Mouse (Mus musculus): ENCODE results near the gene Pla1a.

GRCm38 (mm10) chr16:38476312-38477240, 43.6 kb upstream of the Pla1a start:
- TF ChIP-seq GATA1 (IDR thresholded peaks at IDR 0.05; ENCODE audit: borderline replicate concordance, low read length) (no peak), FLI1 (IDR thresholded peaks at IDR 0.05; ENCODE audit: low read length) (no peak)
